ENCODE assay signal across 19 mouse cellular contexts in the genomic region with DNA sequence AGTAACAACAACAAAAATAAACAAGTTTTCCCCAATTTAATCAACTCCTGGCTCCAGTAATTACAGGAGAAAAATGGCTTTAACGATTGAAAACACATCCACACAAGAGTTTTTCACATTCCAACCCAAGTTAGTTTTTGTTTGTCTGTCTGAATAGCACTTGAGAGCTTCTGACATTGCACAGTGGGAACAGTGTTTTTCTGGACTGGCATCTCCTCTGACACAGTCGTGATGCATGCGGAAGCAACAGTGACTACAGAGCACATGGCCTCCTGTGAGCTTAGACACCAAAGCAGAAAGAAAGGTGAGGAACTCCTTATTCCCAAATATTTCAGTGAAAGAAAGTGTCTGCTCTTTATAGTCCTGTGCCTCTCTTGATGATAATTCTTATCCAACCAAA.
DNase-seq lines count a peak whose midpoint lies in the region; ATAC-seq and TF ChIP-seq lines count a peak whose summit lies in the region.
"Had no signal": no experiment of that assay in that cellular context is flagged by ENCODE, and none has a peak within 500 bp of the region (broad histone marks: within the 10 kb centered on the region; RNA-seq: fewer than 3 reads in every experiment).

No protein-coding gene starts in this region.

- H3K9me3 ChIP-seq in hindbrain, embryonic 14.5 days (ENCODE audit: control insufficient read depth, low read length): no peaks in the 10 kb centered on the region
- no peaks in the 10 kb centered on the region for H3K9me3 ChIP-seq in hindbrain, postnatal 0 days (ENCODE audit: low read length)
- H3K9me3 ChIP-seq in forebrain, postnatal 0 days (ENCODE audit: low read length): no peaks in the 10 kb centered on the region
- H3K9me3 ChIP-seq: embryonic facial prominence, embryonic 13.5 days; heart, embryonic 10.5 days; hindbrain, embryonic 13.5 days had no signal

- no peak for TF ChIP-seq POLR2A in brain, embryonic 14.5 days (IDR thresholded peaks at IDR 0.05; ENCODE audit: borderline replicate concordance, extremely low read depth, insufficient read depth, insufficient read length, poor library complexity, severe bottlenecking)

- H3K9ac ChIP-seq in hindbrain, embryonic 14.5 days: no peak overlapping the region
- H3K9ac ChIP-seq in hindbrain, postnatal 0 days (replicated peaks; ENCODE audit: low read length): no peak overlapping the region
- H3K9ac ChIP-seq in forebrain, postnatal 0 days: no peak overlapping the region
- H3K9ac ChIP-seq: embryonic facial prominence, embryonic 13.5 days; hindbrain, embryonic 13.5 days had no signal

- 0 out of 2 replicates have a peak overlapping the region, but pooled peaks have one; percentile 4 for H3K4me2 ChIP-seq in hindbrain, embryonic 14.5 days (replicated peaks)
- H3K4me2 ChIP-seq in hindbrain, postnatal 0 days (ENCODE audit: low read depth, low read length): no peak overlapping the region
- H3K4me2 ChIP-seq in forebrain, postnatal 0 days (ENCODE audit: low read depth): no peak overlapping the region

- no peaks in the 10 kb centered on the region for H3K36me3 ChIP-seq in hindbrain, embryonic 14.5 days (replicated peaks; ENCODE audit: control insufficient read depth, insufficient read depth)
- H3K36me3 ChIP-seq in hindbrain, postnatal 0 days (ENCODE audit: insufficient read depth, low read length): no peaks in the 10 kb centered on the region
- no peaks in the 10 kb centered on the region for H3K36me3 ChIP-seq in forebrain, postnatal 0 days (ENCODE audit: insufficient read depth)
- H3K36me3 ChIP-seq: embryonic facial prominence, embryonic 13.5 days; heart, embryonic 10.5 days; hindbrain, embryonic 13.5 days had no signal

- no peaks in the 10 kb centered on the region for H3K27me3 ChIP-seq in hindbrain, embryonic 14.5 days (ENCODE audit: control insufficient read depth, insufficient read depth, low read length)
- H3K27me3 ChIP-seq in hindbrain, postnatal 0 days (ENCODE audit: insufficient read depth, low read length): no peaks in the 10 kb centered on the region
- H3K27me3 ChIP-seq in forebrain, postnatal 0 days (ENCODE audit: insufficient read depth, low read length): no peaks in the 10 kb centered on the region
- H3K27me3 ChIP-seq: hindbrain, embryonic 13.5 days had no signal

- intact Hi-C loops in left cerebral cortex, postnatal 14 days (cut with DNase I): no loop called here

- H3K27ac ChIP-seq in hindbrain, embryonic 14.5 days: no peak overlapping the region
- no peak overlapping the region for H3K27ac ChIP-seq in hindbrain, postnatal 0 days
- no peak overlapping the region for H3K27ac ChIP-seq in forebrain, postnatal 0 days (ENCODE audit: low read depth, low read length)
- H3K27ac ChIP-seq: embryonic facial prominence, embryonic 13.5 days; heart, embryonic 10.5 days; hindbrain, embryonic 13.5 days had no signal

- DNase-seq in hindbrain, embryonic 14.5 days (ENCODE audit: low spot score): no peak
- DNase-seq in hindbrain, postnatal 0 days (ENCODE audit: low spot score): no peak
- peak; percentile 73 for DNase-seq in Muller cell, postnatal 12 days (ENCODE audit: inconsistent ontology term)
- peak; percentile 66 for DNase-seq in brain, embryonic 14.5 days (ENCODE audit: low read depth)
- no peak for DNase-seq in forebrain, postnatal 0 days
- DNase-seq in left cerebral cortex, postnatal 14 days (ENCODE audit: low spot score in 2 of 2): no peak
- DNase-seq: adrenal gland, adult 8-10 months; adrenal gland, postnatal 36 days; cerebellum, adult 11 months; cerebellum, adult 8-10 months; cerebellum, postnatal 14 days; embryo, embryonic 11 days; gastrocnemius, postnatal 10 days; heart, adult 18-20 months; heart, postnatal 10 days had no signal

- TF ChIP-seq CTCF in hindbrain, postnatal 0 days (IDR thresholded peaks at IDR 0.05; ENCODE audit: low read depth): no peak
- TF ChIP-seq CTCF in brain, embryonic 14.5 days (IDR thresholded peaks at IDR 0.05; ENCODE audit: borderline replicate concordance, extremely low read depth, insufficient read depth, insufficient read length): no peak
- no peak for TF ChIP-seq CTCF in forebrain, postnatal 0 days (IDR thresholded peaks at IDR 0.05; ENCODE audit: low read depth)

- WGBS in hindbrain, embryonic 14.5 days: 60% methylated on average over 3 of the region's 3 CpGs
- 50% methylated on average over 3 of the region's 3 CpGs for WGBS in hindbrain, postnatal 0 days
- 20% methylated on average over 3 of the region's 3 CpGs for WGBS in forebrain, postnatal 0 days

- H3K4me3 ChIP-seq in hindbrain, embryonic 14.5 days (replicated peaks; ENCODE audit: low read length): no peak overlapping the region
- H3K4me3 ChIP-seq in hindbrain, postnatal 0 days (ENCODE audit: low read length): no peak overlapping the region
- H3K4me3 ChIP-seq in forebrain, postnatal 0 days (ENCODE audit: low read depth, low read length): no peak overlapping the region
- H3K4me3 ChIP-seq: embryonic facial prominence, embryonic 13.5 days; heart, embryonic 10.5 days; hindbrain, embryonic 13.5 days had no signal

- peaks cover 8% of the 10 kb centered on the region; the same call in 1 of the 2 replicates for H3K4me1 ChIP-seq in hindbrain, embryonic 14.5 days (replicated peaks; ENCODE audit: control insufficient read depth, insufficient read depth, low read length)
- H3K4me1 ChIP-seq in hindbrain, postnatal 0 days (ENCODE audit: insufficient read depth, low read length): no peaks in the 10 kb centered on the region; the same call in 1 of the 2 replicates
- peaks cover 11% of the 10 kb centered on the region; the same call in 1 of the 2 replicates for H3K4me1 ChIP-seq in forebrain, postnatal 0 days (ENCODE audit: insufficient read depth)
- H3K4me1 ChIP-seq: heart, embryonic 10.5 days had no signal

- no peak for ATAC-seq in hindbrain, embryonic 14.5 days (ENCODE audit: low FRiP score)
- ATAC-seq in hindbrain, postnatal 0 days: no peak
- ATAC-seq in forebrain, postnatal 0 days: peak; percentile 53; the same call in 1 of the 2 replicates
- ATAC-seq: intestine, embryonic 16.5 days had no signal

Comparison
In these comparisons a context has a peak if more than half of its experiments do, and no peak if none do; other contexts are left out.
1. DNase-seq: peak in Muller cell, postnatal 12 days (single experiment) and brain, embryonic 14.5 days (single experiment); none in hindbrain, embryonic 14.5 days (single experiment), hindbrain, postnatal 0 days (single experiment), forebrain, postnatal 0 days (single experiment) and left cerebral cortex, postnatal 14 days (0 of 2).